Mouse (Mus musculus) megakaryocyte, adult 5-6 weeks (primary cell): ENCODE results near the gene C1ra. TPM values are rescaled to one million over a fixed set of nuclear protein-coding genes. Genes with fewer than 3 reads are reported as not detected.
"Not testable (repeated sequence)": the region's sequence is repeated elsewhere in the genome, so short reads cannot be mapped to it uniquely, and the experiment has no call there.

Experiments
- ATAC-seq: 2 replicates; pipeline ENCODE4 v1.8.0; 2016; ENCODE audit warnings: mild to moderate bottlenecking, inconsistent platforms; ENCODE audit not compliant: poor library complexity, severe bottlenecking
- total RNA-seq, 2 experiments: library from RNA; stranded (forward) in 1 of 2; stranded (reverse) in 1 of 2; fragments of 153-499, 151-499 nt in 1 of 2; fragments of 221-1000, 200-1000 nt in 1 of 2; gene quantifications; 2 replicates each; pipeline versions ENCODE4 v1.2.3 to v1.2.4; 2015 to 2017

The C1ra gene
- total RNA-seq (2015) = 4.7 and 4.8 TPM in 2 replicates
- total RNA-seq (2017) = 3.4 and 3.8 TPM in 2 replicates

DNA sequence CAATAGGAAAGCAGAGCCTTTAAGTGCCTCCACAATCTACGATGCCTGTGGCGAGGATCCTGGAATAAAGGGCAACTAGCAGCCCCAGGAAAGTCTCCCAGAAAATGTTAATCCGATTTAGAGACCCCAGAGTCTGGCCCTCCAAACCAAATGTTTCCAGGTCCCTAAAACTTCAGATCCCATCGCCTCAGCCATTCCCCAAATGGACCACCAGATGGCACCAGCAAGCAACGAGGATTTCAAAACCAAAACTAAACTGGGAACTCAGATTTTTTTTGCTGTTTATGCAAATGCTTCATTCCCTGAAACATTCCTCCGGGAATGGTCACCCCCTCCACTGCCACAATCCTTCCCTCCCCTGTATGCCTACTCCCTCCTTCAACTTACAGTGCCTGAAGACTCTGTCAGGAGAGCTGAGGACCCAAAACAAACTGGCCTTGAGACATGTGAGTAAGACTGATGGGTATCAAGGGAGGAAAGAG is at the start of gene C1ra:
C1ra (plus strand) TSS at position 51 of the 482 bp plus-strand sequence.
- ATAC-seq = peak; percentile 74

DNA sequence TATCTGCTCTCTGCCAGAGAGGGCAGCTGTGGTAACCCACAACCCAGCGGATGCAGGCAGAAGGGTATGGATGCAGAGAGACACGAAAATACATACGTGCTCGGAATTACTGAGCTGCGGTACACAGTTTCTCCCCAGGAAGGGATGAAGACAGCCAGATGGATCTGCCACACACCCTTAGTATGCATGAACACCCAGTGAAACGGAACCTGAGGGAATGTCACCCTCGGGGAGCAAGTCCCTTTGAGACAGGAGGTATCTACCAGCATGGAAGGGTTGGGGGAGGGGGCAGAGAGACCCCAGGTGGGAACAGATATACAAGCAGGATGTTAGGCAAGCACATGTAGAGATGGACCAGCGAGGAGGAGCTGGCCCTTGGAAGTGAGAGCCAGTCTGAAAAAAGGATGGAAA is 48.3 kb upstream of the C1ra start:
- no peak for ATAC-seq

DNA sequence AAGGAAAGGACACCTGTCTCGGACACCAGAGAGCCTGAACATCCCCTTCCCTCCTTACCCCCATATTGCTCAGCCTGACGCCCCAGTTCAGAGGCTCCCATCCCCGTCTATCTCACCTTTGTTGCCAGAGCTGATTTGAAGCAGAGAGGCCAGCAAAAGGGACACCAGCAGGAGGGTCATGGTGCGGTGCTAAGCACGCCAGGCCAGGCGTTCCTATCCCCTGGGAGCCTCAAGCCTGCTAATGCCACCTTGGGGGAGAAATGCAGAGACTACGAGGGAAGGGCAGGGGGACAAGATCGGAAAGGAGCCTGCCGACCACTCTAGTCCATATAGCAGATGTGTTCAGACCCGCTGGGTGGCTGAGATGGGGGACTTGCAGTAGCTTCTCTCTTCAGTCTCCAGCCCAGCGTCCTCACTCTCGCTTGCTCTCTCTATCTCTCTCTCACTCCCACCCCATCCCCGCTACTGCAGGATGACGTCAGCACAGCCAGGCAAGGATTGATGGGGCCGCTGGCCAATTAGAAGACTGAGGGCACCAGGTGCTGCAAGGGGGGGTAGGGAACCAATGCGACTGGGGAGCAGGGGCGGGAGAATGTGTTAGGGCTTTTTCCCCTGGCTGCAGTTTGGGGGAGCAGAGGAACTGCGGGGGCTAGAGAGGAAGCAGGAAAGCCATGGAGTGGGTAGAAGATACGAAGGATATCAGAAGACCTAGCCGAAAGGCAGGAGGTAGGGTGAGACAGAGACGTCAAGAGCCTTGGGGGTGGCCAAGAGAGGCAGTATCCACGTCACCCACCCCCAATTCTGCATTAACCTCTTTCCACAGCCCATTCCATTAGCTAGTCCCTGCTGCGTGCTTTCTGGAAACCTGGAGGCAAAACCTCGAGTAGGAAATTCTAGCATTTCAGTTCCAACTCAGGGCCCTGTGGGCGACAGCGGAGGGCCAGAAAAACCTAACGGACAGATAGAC is 47.6 kb upstream of the C1ra start, which contains the start of gene Clstn3:
Clstn3 (minus strand) TSS at position 490 of the 967 bp plus-strand sequence.
- ATAC-seq = peak; percentile 71

DNA sequence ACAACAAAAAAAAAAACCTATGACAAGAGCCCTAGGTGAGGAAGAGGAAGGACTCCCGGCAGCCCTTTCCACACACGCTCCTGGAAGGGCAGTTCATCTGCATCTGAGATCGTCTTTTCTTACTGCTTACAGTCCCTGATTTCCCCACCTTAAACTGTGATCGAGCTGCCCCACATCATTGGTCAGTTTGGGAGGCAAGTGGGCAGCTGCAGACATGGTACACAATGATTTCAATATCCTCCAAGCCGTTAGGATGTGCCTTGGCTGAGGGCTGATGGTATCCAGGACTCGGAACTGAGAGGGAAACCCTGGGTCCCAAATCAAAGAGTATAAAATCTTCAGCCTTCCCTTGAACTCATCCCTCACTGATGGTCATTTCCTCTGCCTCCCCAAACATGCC is 46.9 kb upstream of the C1ra start:
- ATAC-seq = no peak

DNA sequence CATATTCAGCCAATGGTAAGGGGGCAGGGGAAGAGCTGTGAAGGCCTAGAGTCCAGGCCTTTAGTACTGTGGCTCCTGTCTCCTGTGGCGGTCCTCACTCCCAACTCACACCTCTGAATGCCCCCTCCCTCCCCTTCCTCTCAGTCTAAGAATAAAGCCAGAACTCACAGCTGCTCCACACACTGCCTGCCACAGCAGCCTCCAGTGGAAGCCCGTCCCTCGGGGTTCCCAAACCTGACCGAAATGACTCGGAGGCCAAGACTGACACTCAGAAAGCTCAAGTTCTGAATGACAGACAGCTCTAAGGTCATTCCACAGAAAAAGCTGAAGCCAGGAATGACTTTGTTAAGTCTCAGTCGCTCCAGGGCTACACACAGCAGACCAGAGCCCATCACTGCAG is 46.5 kb upstream of the C1ra start:
- ATAC-seq = no peak

DNA sequence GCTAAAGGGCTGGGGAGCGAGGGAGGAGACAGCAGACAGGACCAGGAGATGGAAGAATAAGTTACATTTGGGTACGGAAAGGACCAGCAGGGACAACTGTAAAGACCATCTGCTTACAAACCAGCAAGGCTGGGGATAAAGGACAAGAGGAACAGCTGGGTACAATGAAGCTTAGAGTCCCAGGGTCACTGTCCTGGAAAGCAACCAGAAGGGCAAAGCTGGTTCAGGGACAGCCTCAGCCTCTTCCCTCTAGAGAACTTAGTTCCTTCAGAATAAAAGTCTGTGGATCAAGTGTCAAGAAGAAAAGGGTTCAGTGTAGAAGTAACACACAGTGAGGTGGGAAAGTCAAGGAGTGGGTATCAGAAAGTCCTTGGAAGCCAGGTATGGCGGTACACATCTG is 41.1 kb upstream of the C1ra start:
- ATAC-seq = no peak

DNA sequence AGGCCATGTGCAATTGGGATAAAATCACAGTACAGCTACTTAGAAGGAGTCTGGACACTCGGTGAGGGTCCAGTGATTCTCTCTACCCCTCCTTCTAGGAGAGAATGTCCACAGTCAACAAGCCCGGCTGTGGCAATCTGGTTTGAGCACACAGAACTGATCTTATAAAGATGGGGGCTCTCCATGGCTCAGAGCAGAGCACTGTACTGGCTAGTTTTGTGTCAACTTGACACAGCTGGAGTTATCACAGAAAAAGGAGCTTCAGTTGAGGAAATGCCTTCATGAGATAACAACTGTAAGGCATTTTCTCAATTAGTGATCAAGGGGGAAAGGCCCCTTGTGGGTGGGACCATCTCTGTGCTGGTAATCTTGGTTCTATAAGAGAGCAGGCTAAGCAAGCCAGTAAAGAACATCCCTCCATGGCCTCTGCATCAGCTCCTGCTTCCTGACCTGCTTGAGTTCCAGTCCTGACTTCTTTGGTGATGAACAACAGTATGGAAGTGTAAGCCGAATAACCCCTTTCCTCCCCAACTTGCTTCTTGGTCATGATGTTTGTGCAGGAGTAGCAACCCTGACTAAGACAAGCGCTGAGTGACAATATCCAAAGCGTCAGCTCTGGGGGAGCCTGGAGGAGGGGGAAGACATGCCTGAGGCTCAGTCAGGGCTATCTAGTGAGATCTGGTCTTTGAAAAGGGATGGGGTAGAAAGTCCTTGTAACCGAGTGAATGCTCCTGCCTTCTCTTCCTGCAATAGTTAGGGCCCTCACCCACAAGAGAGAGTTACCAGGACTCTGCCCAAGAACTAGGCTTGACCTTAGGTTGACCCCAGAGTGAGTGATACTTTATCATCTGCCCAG is 40.2 kb upstream of the C1ra start:
- not testable (repeated sequence) for ATAC-seq

DNA sequence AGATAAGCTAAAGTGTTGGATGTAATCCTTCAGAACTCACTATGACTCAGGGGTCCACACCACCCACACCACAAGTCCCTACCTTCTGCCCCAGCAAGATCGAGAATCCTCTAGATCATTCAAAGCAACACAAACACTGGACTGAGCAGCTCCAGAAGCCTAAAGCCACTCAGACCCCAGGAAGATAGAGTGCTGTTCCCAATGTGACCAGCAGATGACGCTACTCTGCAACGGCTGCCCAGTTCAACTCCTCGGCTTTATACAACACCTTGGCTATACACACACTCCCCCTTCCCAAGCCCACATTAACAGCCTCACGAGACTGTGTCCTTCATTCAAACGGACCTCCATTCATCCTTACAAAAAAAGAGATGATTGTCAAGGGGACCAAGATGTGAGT is 39.4 kb upstream of the C1ra start:
- ATAC-seq = peak; percentile 76

DNA sequence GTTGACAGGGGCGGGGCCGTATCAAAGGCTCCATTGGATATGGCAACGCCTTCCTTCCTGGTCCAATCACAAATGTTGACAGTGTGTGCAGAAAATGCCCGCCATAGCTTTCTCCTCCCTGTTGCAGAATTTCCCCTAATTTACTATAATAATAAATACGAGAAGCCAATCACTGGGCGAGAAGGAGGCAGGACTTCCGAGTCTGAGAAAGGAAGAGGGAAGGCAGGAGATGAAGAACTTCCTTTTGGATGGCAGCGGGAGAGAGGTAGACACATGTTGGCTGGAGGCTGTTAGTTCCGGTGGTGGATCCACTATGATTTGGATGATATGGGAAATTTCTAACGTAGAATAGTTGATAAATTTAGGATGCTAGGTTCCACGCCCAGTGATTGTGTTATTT is 37.6 kb upstream of the C1ra start:
- ATAC-seq = no peak

DNA sequence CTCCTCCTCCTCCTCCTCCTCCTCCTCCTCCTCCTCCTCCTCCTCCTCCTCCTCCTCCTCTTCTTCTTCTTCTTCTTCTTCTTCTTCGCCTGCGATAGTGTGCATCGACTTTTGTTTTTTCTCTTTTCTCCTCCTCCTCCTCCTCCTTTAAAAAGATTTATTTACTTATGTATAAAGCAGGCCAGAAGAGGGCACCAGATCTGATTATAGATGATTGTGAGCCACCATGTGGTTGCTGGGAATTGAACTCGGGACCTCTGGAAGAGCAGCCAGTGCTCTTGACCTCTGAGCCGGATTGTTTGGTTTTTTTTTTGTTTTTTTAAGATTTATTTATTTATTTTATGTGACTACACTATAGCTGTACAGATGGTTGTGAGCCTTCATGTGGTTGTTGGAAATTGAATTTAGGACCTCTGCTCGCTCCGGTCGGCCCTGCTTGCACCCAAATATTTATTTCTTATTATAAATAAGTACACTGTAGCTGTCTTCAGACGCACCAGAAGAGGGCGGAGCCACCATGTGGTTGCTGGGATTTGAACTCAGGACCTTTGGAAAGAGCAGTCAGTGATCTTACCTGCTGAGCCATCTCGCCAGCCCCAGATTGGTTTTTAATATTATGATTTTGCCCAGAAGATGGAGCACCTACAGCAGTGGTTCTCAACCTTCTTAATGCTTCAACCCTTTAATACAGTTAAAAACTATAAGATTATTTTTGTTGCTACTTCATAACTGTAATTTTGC is 36.7 kb upstream of the C1ra start:
- not testable (repeated sequence) for ATAC-seq

DNA sequence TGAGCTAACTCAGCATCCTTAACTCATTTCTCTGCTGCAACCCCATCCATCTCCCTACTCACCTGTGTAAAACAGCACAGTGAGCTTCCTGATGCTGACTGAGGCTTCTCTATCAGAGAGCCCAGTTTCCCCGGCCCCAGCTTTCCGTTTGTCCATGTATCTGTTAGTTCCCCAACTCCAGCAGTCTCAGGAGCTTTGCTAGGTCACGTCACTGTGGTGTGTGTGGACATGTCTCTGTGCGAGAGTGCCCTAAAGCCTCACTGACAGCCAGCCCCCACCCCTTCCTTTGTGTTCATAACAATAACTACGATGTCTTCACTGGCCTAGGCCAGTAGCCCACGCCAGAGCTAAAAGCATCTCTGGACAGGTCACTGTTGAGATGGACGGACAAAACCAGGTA is 36.0 kb upstream of the C1ra start:
- no peak for ATAC-seq

DNA sequence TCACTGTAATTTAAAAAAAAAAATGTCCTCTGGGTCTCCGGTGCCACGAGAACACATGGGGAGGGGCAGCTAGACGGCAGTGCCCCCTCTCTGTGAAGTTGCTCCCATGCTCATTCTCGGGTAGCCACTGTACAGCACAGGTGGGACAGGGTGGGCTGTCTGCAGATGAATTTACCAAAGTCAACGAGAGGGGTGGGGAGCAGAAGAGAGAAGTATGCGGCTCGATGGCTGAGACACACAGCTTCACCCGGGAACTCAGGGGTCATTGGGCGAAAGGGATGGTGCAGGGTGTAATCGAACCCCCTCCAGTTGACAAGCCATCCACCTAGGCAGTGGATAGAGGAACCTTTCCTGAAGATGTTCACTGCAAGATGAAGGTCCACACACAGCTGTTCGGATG is 35.4 kb upstream of the C1ra start:
- ATAC-seq = no peak

DNA sequence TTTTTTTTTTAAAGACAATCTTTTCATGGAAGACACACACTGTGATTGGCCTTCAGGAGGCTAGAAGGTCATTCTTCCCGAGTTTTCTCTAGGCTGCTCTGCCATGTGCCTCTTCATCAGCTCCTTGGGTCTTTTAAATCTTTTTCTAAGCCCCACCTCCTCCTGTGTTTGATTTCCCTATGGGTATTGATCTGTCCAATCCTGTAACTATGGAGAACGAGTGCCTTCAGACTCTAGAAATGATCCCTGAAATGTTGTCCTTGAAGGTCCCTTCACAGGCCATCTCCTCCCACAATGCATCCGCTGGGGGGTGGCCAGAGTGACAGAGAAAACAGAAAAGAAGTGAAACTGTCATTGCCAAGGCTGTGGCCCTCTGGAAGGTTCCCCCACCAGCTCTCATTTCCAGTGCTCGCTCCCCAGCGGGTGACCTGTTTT is 35.0 kb upstream of the C1ra start:
- ATAC-seq = peak; percentile 34

DNA sequence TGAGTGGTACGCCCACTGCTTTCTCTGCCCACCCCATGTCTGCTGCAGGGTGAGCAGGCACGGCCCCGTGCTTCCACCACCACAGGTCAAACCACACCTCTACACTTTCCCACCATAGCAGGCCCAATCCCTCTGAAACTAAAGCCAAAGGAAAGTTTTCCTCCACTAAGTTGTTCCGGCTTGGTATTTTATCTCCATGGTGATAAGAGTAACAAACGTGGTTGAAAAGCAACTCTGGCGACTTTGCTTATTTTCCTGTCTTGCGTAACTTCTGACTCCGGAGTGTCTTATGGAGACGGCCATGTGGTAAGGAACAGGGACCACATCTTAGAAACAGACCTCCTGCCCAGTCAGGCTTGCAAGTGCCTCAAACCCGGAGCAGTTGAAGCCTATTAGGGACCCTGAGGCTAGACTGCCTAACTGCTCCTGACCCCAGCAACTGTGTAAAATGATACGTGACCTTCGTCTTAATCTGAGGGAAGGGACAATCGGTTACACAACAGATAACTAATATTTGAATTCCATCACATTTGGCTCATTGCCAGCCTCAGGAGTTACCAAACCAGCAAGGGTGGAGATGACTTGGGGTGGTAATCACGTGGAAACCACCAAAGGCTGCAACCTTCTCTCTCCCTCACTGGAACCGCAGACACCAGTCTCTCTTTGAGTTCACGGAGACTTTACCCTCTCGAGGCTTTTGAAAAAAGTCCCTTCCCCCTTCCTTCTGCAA is 34.1 kb upstream of the C1ra start:
- ATAC-seq = peak; percentile 55

DNA sequence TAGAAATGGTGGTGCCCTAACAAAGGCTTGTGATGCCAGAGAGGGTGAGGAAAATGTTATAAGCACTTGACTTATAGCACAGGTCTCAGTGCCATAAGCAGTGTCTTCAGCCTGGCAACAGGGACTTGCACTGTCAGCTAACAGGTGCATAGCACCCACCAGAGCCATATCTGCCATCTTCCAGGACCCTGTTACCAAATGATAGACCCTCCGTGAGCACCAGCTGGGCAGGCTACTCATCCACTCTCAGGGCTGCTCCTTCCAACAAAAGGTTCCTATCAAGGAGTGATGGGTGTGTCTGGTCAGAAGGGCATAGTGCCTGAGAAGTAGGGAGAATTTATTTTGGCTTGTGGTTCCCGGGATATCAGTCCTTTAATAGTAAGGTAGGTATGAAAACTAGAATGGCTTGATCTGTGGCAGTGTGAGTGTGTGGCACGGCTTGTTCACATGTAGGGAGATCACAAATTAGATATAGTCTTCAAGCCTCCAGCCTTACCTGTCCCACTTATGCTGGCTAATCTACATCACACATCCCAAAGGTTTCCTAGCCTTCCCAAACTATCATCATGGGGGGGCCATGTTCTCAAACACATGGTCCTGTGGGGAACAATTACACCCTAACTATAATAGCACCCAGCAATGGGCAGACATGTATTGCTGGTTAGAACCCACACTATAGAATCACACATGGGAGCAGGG is 33.2 kb upstream of the C1ra start:
- ATAC-seq = no peak

DNA sequence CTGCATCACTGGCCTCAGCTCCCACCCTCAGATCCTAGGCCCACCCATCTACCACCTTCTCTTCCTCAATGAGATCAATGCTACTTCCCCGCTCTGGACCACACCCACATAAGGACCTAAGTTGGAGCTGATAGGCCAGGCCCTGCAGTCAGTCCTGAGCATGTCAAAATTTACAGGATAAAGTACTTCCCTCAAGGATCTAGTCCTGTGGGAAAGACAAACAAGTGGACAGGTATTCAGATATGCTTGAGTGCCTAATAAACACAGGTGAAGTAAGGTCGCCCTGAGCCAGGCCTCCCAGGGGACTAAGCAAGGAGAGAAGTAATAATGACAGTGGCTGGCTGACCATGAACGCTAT is 32.7 kb upstream of the C1ra start:
- no peak for ATAC-seq

DNA sequence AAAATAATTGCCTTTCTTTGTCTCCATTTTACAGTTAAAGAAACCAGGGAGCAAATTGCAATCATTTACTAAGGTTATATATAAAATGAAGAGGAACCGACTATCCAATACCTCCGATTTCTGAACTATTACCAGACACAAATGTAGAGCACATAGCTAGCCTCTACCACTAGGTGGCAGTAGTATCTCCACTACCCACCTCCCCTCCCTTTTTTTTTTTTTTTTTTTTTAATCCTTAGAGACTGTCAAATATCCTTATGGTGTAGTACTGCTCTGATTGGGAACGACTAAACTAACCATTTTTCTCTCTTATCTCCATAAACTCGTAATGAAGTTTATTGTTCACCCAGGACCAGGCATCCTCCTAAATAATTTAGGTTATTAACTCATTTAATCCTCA is 31.9 kb upstream of the C1ra start:
- peak; percentile 31 for ATAC-seq

DNA sequence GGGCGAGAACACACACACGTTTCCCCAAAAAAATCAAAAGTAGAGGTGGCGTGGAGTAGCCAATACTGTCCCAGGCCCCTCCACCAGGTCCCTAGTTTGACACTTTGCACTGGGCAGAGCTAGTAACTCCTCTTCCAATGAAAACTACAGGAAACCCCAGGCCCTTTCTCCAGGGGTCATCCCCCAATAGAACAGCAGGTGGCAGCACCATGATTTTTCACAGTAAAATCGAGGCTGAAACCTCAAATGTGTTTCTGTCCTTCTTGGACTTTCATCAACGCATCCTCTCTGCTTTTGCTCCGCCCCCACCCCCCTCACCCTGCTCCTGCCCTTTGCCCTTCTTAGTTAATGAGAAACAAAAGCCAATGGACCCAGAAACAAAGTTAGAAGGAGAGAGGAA is 30.6 kb upstream of the C1ra start:
- ATAC-seq = peak; percentile 42

DNA sequence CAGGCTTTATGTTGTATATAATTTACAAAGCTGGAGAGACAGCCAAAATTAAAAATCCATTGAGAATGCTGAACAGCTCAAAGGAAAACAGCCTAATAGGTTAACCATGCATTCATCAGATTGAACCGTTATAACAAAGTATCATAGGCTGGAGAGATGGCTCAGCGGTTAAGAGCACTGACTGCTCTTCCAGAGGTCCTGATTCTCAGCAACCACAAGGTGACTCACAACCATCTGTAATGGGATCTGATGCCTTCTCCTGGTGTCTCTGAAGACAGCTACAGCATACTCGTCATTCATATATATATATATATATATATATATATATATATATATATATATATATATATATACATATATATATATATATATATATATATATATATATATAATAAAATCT is 28.4 kb upstream of the C1ra start:
- not testable (repeated sequence) for ATAC-seq
